Mouse (Mus musculus) midbrain, embryonic 16.5 days (tissue): Measurements from ENCODE around the gene Awat2. TPM values are rescaled to one million over a fixed set of nuclear protein-coding genes. Genes with fewer than 3 reads are reported as not detected.
A peak's percentile ranks its signal among the peaks of the same experiment; 100 is the strongest.

Experiments used
- microRNA counts: library from miRNA; unstranded; fragments of <30 nt; microRNA quantifications from one replicate; lab custom pipeline; 2016
- microRNA-seq: library from miRNA; unstranded; fragments of <30 nt; microRNA quantifications from one replicate; pipeline ENCODE4, GENCODE M21; 2017
- polyA plus RNA-seq: library from polyadenylated mRNA; unstranded; fragments of >200 nt; fragmentation: Nextera tagmentation; extraction: Ambion mirVana; gene quantifications from 2 replicates; pipeline ENCODE4 v1.2.1, GENCODE M21; 2015

Awat2 gene
- polyA plus RNA-seq, 1 experiment from 2014 or later = 0.11 TPM

MicroRNA genes within 50 kb of the gene (microRNA counts, 519-probe panel; counts per million panel counts)
- microRNA mmu-miR-676 (lab: Ali Mortazavi, UCI) = 2,462 counts per million, percentile 73 among the panel's probes with 10 or more counts

Small RNAs within 50 kb of the gene (microRNA-seq; reads per million reads assigned to microRNA genes)
- gene Mir676 = 685 reads per million, percentile 76 among the genes with 10 or more reads in this experiment

Other genes starting within 250 kb of the Awat2 start
- gene Otud6a, start 13.7 kb downstream of the Awat2 start, polyA plus RNA-seq = not detected in 2 replicates
- 24.1 and 25.2 TPM in 2 replicates for gene Igbp1, start 51.6 kb upstream of the Awat2 start, polyA plus RNA-seq
- gene Dgat2l6, start 82.1 kb upstream of the Awat2 start, polyA plus RNA-seq = not detected in 2 replicates
- not detected in 2 replicates for gene Awat1, start 129.5 kb upstream of the Awat2 start, polyA plus RNA-seq
- not detected in 2 replicates for gene P2ry4, start 152.2 kb upstream of the Awat2 start, polyA plus RNA-seq
- not detected in 2 replicates for gene Arr3, start 162.8 kb upstream of the Awat2 start, polyA plus RNA-seq
- 2.8 and 4.4 TPM in 2 replicates for gene Kif4, start 183.0 kb upstream of the Awat2 start, polyA plus RNA-seq
- 89.7 and 93.0 TPM in 2 replicates for gene Pdzd11, start 183.9 kb upstream of the Awat2 start, polyA plus RNA-seq